Mouse (Mus musculus) neural tube, postnatal 0 days (tissue): ENCODE measurements around the gene Olfr1164. TPM values are rescaled to one million over a fixed set of nuclear protein-coding genes. Genes with fewer than 3 reads are reported as not detected.

Source experiments
- polyA plus RNA-seq: library from polyadenylated mRNA; unstranded; fragments of >200 nt; fragmentation: Nextera tagmentation; extraction: Ambion mirVana; gene quantifications from 2 replicates; pipeline ENCODE4 v1.2.1, GENCODE M21; 2015

The Olfr1164 gene
- polyA plus RNA-seq: not detected in 2 replicates

GRCm38 (mm10) chr2:88093866-88094265 is at the start of gene Olfr1164:
Olfr1164 (minus strand) TSS chr2:88093966.

GRCm38 (mm10) chr2:88128172-88128571 is 34.4 kb upstream of the Olfr1164 start, which contains the start of gene Olfr1166:
Olfr1166 (minus strand) TSS chr2:88128272.

GRCm38 (mm10) chr2:88071730-88072129 is 22.0 kb downstream of the Olfr1164 start, which contains the start of gene Olfr1163:
Olfr1163 (minus strand) TSS chr2:88071830.

GRCm38 (mm10) chr2:88051029-88051428 is 42.7 kb downstream of the Olfr1164 start, which contains the start of gene Olfr1162:
Olfr1162 (minus strand) TSS chr2:88051129.

Other genes with a start within 250 kb of the Olfr1164 start
- gene Olfr1150-ps1, start 250.0 kb downstream of the Olfr1164 start, polyA plus RNA-seq: not detected in 2 replicates
- not detected in 2 replicates for gene Olfr1151, start 238.1 kb downstream of the Olfr1164 start, polyA plus RNA-seq
- gene Olfr1152, start 227.5 kb downstream of the Olfr1164 start, polyA plus RNA-seq: not detected in 2 replicates
- gene Olfr1153, start 199.0 kb downstream of the Olfr1164 start, polyA plus RNA-seq: not detected in 2 replicates
- not detected in 2 replicates for gene Olfr1154, start 188.8 kb downstream of the Olfr1164 start, polyA plus RNA-seq
- gene Olfr1155, start 148.8 kb downstream of the Olfr1164 start, polyA plus RNA-seq: not detected in 2 replicates
- gene Olfr1156, start 140.9 kb downstream of the Olfr1164 start, polyA plus RNA-seq: not detected in 2 replicates
- gene Olfr1157, start 125.7 kb downstream of the Olfr1164 start, polyA plus RNA-seq: not detected in 2 replicates
- not detected in 2 replicates for gene Olfr74, start 119.3 kb downstream of the Olfr1164 start, polyA plus RNA-seq
- gene Olfr1158, start 103.9 kb downstream of the Olfr1164 start, polyA plus RNA-seq: not detected in 2 replicates
- not detected in 2 replicates for gene Olfr1160, start 85.7 kb downstream of the Olfr1164 start, polyA plus RNA-seq
- gene Olfr1161, start 71.2 kb downstream of the Olfr1164 start, polyA plus RNA-seq: not detected in 2 replicates
- not detected in 2 replicates for gene Olfr73, start 56.3 kb downstream of the Olfr1164 start, polyA plus RNA-seq
- not detected in 2 replicates for gene Olfr1162, start 42.8 kb downstream of the Olfr1164 start, polyA plus RNA-seq
- gene Olfr1163, start 22.1 kb downstream of the Olfr1164 start, polyA plus RNA-seq: not detected in 2 replicates
- gene Olfr1166, start 34.3 kb upstream of the Olfr1164 start, polyA plus RNA-seq: not detected in 2 replicates
- gene Olfr1167, start 61.2 kb upstream of the Olfr1164 start, polyA plus RNA-seq: not detected in 2 replicates
- not detected in 2 replicates for gene Olfr1168, start 87.9 kb upstream of the Olfr1164 start, polyA plus RNA-seq
- gene Olfr1170, start 134.4 kb upstream of the Olfr1164 start, polyA plus RNA-seq: not detected in 2 replicates
- gene Olfr1173, start 185.9 kb upstream of the Olfr1164 start, polyA plus RNA-seq: not detected in 2 replicates
- not detected in 2 replicates for gene Olfr1174-ps, start 221.2 kb upstream of the Olfr1164 start, polyA plus RNA-seq
- not detected in 2 replicates for gene Olfr1175-ps, start 233.2 kb upstream of the Olfr1164 start, polyA plus RNA-seq
- gene Olfr1176, start 242.8 kb upstream of the Olfr1164 start, polyA plus RNA-seq: not detected in 2 replicates